Mouse (Mus musculus): Measurements from ENCODE around the gene Ddx56. TPM values are rescaled to one million over a fixed set of nuclear protein-coding genes. Genes with fewer than 3 reads are reported as not detected.
"Not testable (repeated sequence)": the region's sequence is repeated elsewhere in the genome, so short reads cannot be mapped to it uniquely, and the experiment has no call there.

The Ddx56 gene
- polyA plus RNA-seq, 1 experiment from 2014 or later = 106 TPM

DNA sequence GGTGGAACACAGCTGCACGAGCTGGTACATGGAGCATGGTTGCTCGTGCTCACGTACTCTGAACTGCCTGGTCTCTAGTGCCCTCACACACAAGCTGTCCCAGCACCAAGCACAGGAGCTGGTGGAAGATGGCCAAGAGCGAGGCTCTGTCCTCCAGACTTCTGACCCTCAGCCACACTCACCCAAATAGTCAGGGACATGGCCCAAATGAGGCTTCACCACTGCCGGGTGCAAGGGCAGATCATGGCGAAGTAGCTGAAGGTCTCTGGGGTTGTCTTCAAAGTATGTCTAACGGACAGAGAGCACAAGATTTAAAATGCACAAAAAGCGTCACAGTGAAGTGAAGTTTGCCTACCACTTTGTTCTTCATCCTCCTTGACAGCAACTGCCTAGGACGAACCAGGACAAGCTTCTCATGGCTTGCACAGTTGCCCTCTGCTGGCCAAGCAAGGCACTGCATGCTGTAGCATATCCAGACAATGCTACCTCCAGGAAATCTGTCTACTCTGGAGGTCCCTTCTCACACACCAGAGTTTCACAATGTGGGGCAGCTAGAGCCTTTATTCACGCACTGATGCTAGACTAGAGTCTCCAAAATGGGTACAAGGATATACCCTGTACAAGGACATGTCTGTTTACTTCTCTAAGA is 6.0 kb downstream of the Ddx56 start:
- H3K4me2 ChIP-seq = no peak overlapping the region
- peaks cover 2% of the 10 kb centered on the region; the same call in 1 of the 2 replicates for H3K4me1 ChIP-seq (ENCODE audit: insufficient read depth)
- peak; percentile 99 for TF ChIP-seq CTCF (IDR thresholded peaks at IDR 0.05; ENCODE audit: low read depth)
- H3K9ac ChIP-seq = no peak overlapping the region
- WGBS = 77% methylated on average over 10 of the region's 10 CpGs
- no peak for ATAC-seq (ENCODE audit: insufficient read depth)
- no peaks in the 10 kb centered on the region for H3K27me3 ChIP-seq (ENCODE audit: insufficient read depth, low read length)
- H3K9me3 ChIP-seq (ENCODE audit: low read depth, low read length) = no peaks in the 10 kb centered on the region
- H3K4me3 ChIP-seq (ENCODE audit: low read depth, low read length) = no peak overlapping the region
- no peak overlapping the region for H3K27ac ChIP-seq (ENCODE audit: low read depth)
- peak; percentile 92 for DNase-seq
- H3K36me3 ChIP-seq (ENCODE audit: insufficient read depth) = peaks cover 93% of the 10 kb centered on the region

DNA sequence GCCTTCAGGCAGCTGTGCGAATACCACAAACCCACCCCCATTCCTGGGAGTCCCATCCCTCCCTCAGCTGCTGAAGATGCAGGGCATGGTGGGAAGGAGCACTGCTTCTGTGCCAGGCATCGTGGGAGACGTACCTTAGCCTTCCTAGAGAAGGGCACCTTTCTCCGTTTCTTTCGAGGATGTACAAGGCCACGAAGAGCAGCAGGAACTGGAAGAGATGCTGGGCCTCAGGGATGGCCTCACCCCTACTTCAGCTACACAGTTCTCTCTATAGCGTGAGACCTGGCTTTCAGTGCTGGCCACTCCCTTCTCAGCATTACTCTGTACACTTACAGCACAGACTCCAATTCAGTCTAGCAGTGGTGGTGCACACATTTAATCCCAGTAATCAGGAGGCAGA is 8.2 kb downstream of the Ddx56 start:
- H3K4me3 ChIP-seq (ENCODE audit: low read depth, low read length) = no peak overlapping the region
- no peak overlapping the region for H3K27ac ChIP-seq (ENCODE audit: low read depth)
- TF ChIP-seq CTCF (IDR thresholded peaks at IDR 0.05; ENCODE audit: low read depth) = no peak
- WGBS = 92% methylated on average over 7 of the region's 7 CpGs
- no peaks in the 10 kb centered on the region for H3K9me3 ChIP-seq (ENCODE audit: low read depth, low read length)
- H3K36me3 ChIP-seq (ENCODE audit: insufficient read depth) = peaks cover 74% of the 10 kb centered on the region
- no peak overlapping the region for H3K4me2 ChIP-seq
- DNase-seq (no peak), ATAC-seq (ENCODE audit: insufficient read depth) (no peak)
- H3K9ac ChIP-seq = no peak overlapping the region
- no peaks in the 10 kb centered on the region for H3K27me3 ChIP-seq (ENCODE audit: insufficient read depth, low read length)
- H3K4me1 ChIP-seq (ENCODE audit: insufficient read depth) = no peaks in the 10 kb centered on the region

DNA sequence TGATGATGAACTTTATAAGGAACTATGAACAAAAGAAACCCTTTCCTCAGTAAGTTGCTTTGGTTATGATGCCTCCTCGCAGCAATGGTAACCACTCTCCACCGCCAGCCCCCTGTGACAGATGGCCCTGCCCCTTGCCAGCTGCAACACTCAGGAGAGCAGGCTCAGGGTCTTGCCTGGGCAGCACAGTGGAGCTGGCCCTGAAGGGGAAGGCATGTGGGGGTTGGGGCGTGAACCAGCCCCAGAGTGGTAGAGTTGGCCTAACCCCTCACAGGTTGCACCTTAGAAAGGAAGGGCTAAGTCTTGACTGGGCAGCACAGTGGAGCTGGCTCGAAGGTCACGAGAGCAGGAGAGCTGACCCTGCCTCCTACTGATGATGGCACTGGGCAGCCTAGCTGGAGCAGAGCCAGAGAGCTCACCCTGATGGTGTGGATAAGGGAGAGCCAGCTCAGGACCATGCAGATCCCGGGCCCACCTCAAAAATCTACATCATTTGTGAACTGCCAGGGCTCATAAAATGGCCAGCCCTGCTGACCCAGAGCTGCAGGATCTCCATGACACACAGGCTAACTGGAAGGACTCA is 11.0 kb downstream of the Ddx56 start:
- H3K4me3 ChIP-seq (ENCODE audit: low read depth, low read length) = no peak overlapping the region
- no peak overlapping the region for H3K9ac ChIP-seq
- H3K27me3 ChIP-seq (ENCODE audit: insufficient read depth, low read length) = no peaks in the 10 kb centered on the region
- H3K36me3 ChIP-seq (ENCODE audit: insufficient read depth) = peaks cover 45% of the 10 kb centered on the region
- ATAC-seq (ENCODE audit: insufficient read depth) = 0 out of 2 replicates have a peak, but pooled peaks have one; percentile 21
- H3K4me1 ChIP-seq (ENCODE audit: insufficient read depth) = no peaks in the 10 kb centered on the region
- no peak overlapping the region for H3K4me2 ChIP-seq
- WGBS = 69% methylated on average over 6 of the region's 6 CpGs
- no peak for DNase-seq
- no peaks in the 10 kb centered on the region for H3K9me3 ChIP-seq (ENCODE audit: low read depth, low read length)
- no peak for TF ChIP-seq CTCF (IDR thresholded peaks at IDR 0.05; ENCODE audit: low read depth)
- no peak overlapping the region for H3K27ac ChIP-seq (ENCODE audit: low read depth)

DNA sequence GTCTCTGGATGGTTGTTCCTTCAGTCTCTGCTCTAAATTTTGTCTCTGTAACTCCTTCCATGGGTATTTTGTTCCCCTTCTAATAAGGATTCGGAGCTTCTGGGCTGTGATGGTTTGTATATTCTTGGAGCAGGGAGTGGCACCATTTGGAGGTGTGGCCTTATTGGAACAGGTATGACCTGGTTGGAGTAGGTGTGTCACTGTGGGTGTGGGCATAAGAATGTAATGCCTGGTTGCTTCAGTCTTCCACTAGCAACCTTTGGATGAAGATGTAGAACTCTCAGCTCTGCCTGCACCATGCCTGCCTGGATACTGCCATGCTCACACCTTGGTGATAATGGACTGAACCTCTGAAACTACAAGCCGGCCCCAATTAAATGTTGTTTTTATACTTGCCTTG is 13.0 kb downstream of the Ddx56 start:
- not testable (repeated sequence) for H3K9me3 ChIP-seq (ENCODE audit: low read depth, low read length); H3K4me1 ChIP-seq (ENCODE audit: insufficient read depth); H3K4me3 ChIP-seq (ENCODE audit: low read depth, low read length); H3K27ac ChIP-seq (ENCODE audit: low read depth); H3K9ac ChIP-seq; DNase-seq; H3K4me2 ChIP-seq; H3K27me3 ChIP-seq (ENCODE audit: insufficient read depth, low read length); ATAC-seq (ENCODE audit: insufficient read depth)
- peaks cover 25% of the 10 kb centered on the region for H3K36me3 ChIP-seq (ENCODE audit: insufficient read depth)
- 88% methylated on average over 2 of the region's 2 CpGs for WGBS

DNA sequence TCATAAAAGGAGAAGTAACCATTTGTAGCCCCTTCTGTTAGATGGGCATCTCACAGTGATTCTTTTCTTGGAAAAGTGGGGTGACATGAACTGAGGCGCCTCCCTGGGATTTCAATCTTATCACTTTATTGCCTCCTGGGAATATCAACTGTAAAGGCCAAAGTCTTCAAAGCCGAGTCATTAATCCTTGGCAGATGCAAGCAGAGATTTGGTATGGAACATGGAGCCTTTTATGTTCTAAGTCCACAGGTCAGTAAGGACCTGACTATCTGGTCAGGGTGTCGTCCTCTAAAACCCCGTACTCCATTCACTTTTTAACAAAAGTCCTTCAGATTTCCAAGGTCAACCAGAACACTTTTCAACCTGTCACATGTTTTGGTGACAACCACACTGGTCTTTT is 14.7 kb downstream of the Ddx56 start:
- no peak for TF ChIP-seq CTCF (IDR thresholded peaks at IDR 0.05; ENCODE audit: low read depth)
- H3K9me3 ChIP-seq (ENCODE audit: low read depth, low read length) = no peaks in the 10 kb centered on the region
- H3K36me3 ChIP-seq (ENCODE audit: insufficient read depth) = peaks cover 8% of the 10 kb centered on the region
- no peak overlapping the region for H3K4me3 ChIP-seq (ENCODE audit: low read depth, low read length)
- WGBS = 86% methylated on average over 4 of the region's 4 CpGs
- no peak overlapping the region for H3K27ac ChIP-seq (ENCODE audit: low read depth)
- ATAC-seq (ENCODE audit: insufficient read depth) (no peak), DNase-seq (no peak)
- H3K27me3 ChIP-seq (ENCODE audit: insufficient read depth, low read length) = no peaks in the 10 kb centered on the region
- H3K9ac ChIP-seq = no peak overlapping the region
- H3K4me1 ChIP-seq (ENCODE audit: insufficient read depth) = no peaks in the 10 kb centered on the region
- no peak overlapping the region for H3K4me2 ChIP-seq

DNA sequence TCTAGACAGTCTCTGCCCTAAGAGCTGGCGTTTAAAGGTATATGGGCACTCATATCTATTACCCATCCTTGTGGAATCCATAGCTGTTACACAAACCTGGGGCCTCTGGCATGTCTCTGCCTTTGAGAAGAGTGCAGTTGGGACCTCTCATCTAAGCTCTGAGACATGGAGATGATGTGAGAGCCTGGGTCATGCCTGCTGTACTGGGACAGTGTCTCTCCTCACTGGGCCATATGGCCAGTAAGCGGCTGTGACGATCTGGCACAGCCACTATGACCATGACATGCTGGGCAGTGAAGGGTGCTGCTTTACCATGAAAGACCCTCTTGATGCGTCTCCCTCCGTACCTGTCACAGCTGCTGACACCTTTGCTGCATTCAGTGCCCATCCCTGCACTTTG is 15.3 kb downstream of the Ddx56 start:
- 89% methylated on average over 5 of the region's 5 CpGs for WGBS
- no peaks in the 10 kb centered on the region for H3K27me3 ChIP-seq (ENCODE audit: insufficient read depth, low read length)
- H3K4me2 ChIP-seq = no peak overlapping the region
- no peak overlapping the region for H3K27ac ChIP-seq (ENCODE audit: low read depth)
- H3K4me3 ChIP-seq (ENCODE audit: low read depth, low read length) = no peak overlapping the region
- H3K36me3 ChIP-seq (ENCODE audit: insufficient read depth) = peaks cover 2% of the 10 kb centered on the region; the same call in 1 of the 2 replicates
- DNase-seq = no peak
- H3K9ac ChIP-seq = no peak overlapping the region
- H3K4me1 ChIP-seq (ENCODE audit: insufficient read depth) = no peaks in the 10 kb centered on the region
- no peaks in the 10 kb centered on the region for H3K9me3 ChIP-seq (ENCODE audit: low read depth, low read length)
- no peak for TF ChIP-seq CTCF (IDR thresholded peaks at IDR 0.05; ENCODE audit: low read depth)
- ATAC-seq (ENCODE audit: insufficient read depth) = no peak

DNA sequence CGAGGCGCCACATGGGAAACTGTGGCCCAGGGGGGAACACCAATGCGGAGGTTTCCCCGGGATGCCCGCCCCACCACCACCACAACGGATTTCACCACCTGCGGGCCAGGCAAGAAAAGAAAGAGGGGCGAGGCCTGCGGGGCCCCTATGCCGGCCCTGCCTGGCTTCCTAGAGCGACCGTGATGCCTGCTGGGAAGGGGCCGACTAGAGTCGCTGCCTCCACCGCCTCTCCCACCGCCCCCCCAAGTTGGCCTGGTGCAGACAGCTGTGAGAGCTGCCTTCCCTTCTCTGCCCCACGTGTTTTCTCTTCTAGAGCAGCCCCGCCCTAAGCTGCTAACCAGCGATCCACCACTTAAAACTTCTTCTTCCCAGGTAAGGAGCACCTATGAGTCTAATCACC is 22.9 kb downstream of the Ddx56 start:
- DNase-seq = no peak
- Histone ChIP-seq H3K4me3 (ENCODE audit: low read depth, low read length) (no peak overlapping the region), H3K9ac (no peak overlapping the region), H3K27ac (ENCODE audit: low read depth) (no peak overlapping the region), H3K36me3 (ENCODE audit: insufficient read depth) (no peaks in the 10 kb centered on the region), H3K4me2 (no peak overlapping the region), H3K4me1 (ENCODE audit: insufficient read depth) (no peaks in the 10 kb centered on the region), H3K9me3 (ENCODE audit: low read depth, low read length) (no peaks in the 10 kb centered on the region), H3K27me3 (ENCODE audit: insufficient read depth, low read length) (no peaks in the 10 kb centered on the region)
- whole genome bisulfite sequencing = 38% methylated on average over 19 of the region's 19 CpGs
- no peak for TF ChIP-seq CTCF (IDR thresholded peaks at IDR 0.05; ENCODE audit: low read depth)
- ATAC-seq (ENCODE audit: insufficient read depth) = no peak

Data from lung, embryonic 14.5 days (tissue).